ENCODE assay signal across 10 mouse cellular contexts in genomic region chr14:55177274-55177673, GRCm38 (mm10). TPM values are rescaled to one million over a fixed set of nuclear protein-coding genes. Genes with fewer than 3 reads are reported as not detected.
A peak's percentile ranks its signal among the peaks of the same experiment; 100 is the strongest.
DNase-seq lines count a peak whose midpoint lies in the region; ATAC-seq and TF ChIP-seq lines count a peak whose summit lies in the region.
"Had no signal": no experiment of that assay in that cellular context is flagged by ENCODE, and none has a peak within 500 bp of the region (broad histone marks: within the 10 kb centered on the region; RNA-seq: fewer than 3 reads in every experiment).

No protein-coding gene starts in this region.

- peak; percentile 47; the same call in 1 of the 2 replicates for ATAC-seq in hindbrain, postnatal 0 days
- ATAC-seq in hindbrain, embryonic 16.5 days = no peak
- peak; percentile 67 for ATAC-seq in intestine, embryonic 16.5 days
- ATAC-seq in neutrophil, adult 5-6 weeks (ENCODE audit: extremely low read depth, insufficient number of reproducible peaks, low FRiP score, poor library complexity, severe bottlenecking) = peak; percentile 31; the same call in 1 of the 2 replicates

- no peak overlapping the region for H3K4me2 ChIP-seq in hindbrain, postnatal 0 days (ENCODE audit: low read depth, low read length)
- H3K4me2 ChIP-seq in hindbrain, embryonic 16.5 days (ENCODE audit: low read length) = no peak overlapping the region
- H3K4me2 ChIP-seq in intestine, embryonic 16.5 days (ENCODE audit: low read depth, low read length) = no peak overlapping the region
- H3K4me2 ChIP-seq: embryonic facial prominence, embryonic 13.5 days; liver, embryonic 15.5 days had no signal

- H3K9ac ChIP-seq in hindbrain, postnatal 0 days (replicated peaks; ENCODE audit: low read length) = no peak overlapping the region
- H3K9ac ChIP-seq in hindbrain, embryonic 16.5 days (ENCODE audit: low read depth, low read length) = no peak overlapping the region
- H3K9ac ChIP-seq in intestine, embryonic 16.5 days (ENCODE audit: low read depth, low read length) = no peak overlapping the region
- H3K9ac ChIP-seq: embryonic facial prominence, embryonic 13.5 days; liver, embryonic 15.5 days had no signal

- H3K36me3 ChIP-seq in hindbrain, postnatal 0 days (ENCODE audit: insufficient read depth, low read length) = no peaks in the 10 kb centered on the region
- H3K36me3 ChIP-seq in hindbrain, embryonic 16.5 days (ENCODE audit: control insufficient read depth, insufficient read depth, low read length) = no peaks in the 10 kb centered on the region
- H3K36me3 ChIP-seq in intestine, embryonic 16.5 days (ENCODE audit: control insufficient read depth, insufficient read depth, low read length) = no peaks in the 10 kb centered on the region
- H3K36me3 ChIP-seq: embryonic facial prominence, embryonic 13.5 days; liver, embryonic 15.5 days had no signal

- H3K4me1 ChIP-seq in hindbrain, postnatal 0 days (ENCODE audit: insufficient read depth, low read length) = no peaks in the 10 kb centered on the region
- H3K4me1 ChIP-seq in hindbrain, embryonic 16.5 days (ENCODE audit: control insufficient read depth, insufficient read depth, low read depth, low read length) = no peaks in the 10 kb centered on the region
- H3K4me1 ChIP-seq in intestine, embryonic 16.5 days (ENCODE audit: control insufficient read depth, insufficient read depth, low read length) = no peaks in the 10 kb centered on the region
- H3K4me1 ChIP-seq: embryonic facial prominence, embryonic 13.5 days; liver, embryonic 15.5 days had no signal

- intact Hi-C loops in left cerebral cortex, postnatal 14 days (cut with DNase I) = no loop called here

- no peaks in the 10 kb centered on the region for H3K27me3 ChIP-seq in hindbrain, postnatal 0 days (ENCODE audit: insufficient read depth, low read length)
- H3K27me3 ChIP-seq in hindbrain, embryonic 16.5 days (replicated peaks; ENCODE audit: control insufficient read depth, insufficient read depth, low read length) = no peaks in the 10 kb centered on the region
- no peaks in the 10 kb centered on the region for H3K27me3 ChIP-seq in intestine, embryonic 16.5 days (replicated peaks; ENCODE audit: control insufficient read depth, insufficient read depth, low read length)
- H3K27me3 ChIP-seq: embryonic facial prominence, embryonic 13.5 days; liver, embryonic 15.5 days had no signal

- peak; percentile 45 for DNase-seq in hindbrain, postnatal 0 days (ENCODE audit: low spot score)
- peak; percentile 46 for DNase-seq in NIH3T3 (ENCODE audit: low read depth)
- DNase-seq in cerebellum, adult 9-11 months = peak; percentile 81
- DNase-seq in left cerebral cortex, postnatal 14 days (ENCODE audit: low spot score in 2 of 2) = peak; percentile 45 to 64
- peak; percentile 59 for DNase-seq in thymus, postnatal 25 days

- peak; percentile 72 for TF ChIP-seq CTCF in hindbrain, postnatal 0 days (IDR thresholded peaks at IDR 0.05; ENCODE audit: low read depth)

- H3K4me3 ChIP-seq in hindbrain, postnatal 0 days (ENCODE audit: low read length) = no peak overlapping the region
- H3K4me3 ChIP-seq in hindbrain, embryonic 16.5 days (ENCODE audit: low read length) = no peak overlapping the region
- H3K4me3 ChIP-seq in intestine, embryonic 16.5 days (ENCODE audit: low read length) = no peak overlapping the region
- H3K4me3 ChIP-seq: embryonic facial prominence, embryonic 13.5 days; liver, embryonic 15.5 days had no signal

- H3K27ac ChIP-seq in hindbrain, postnatal 0 days = no peak overlapping the region
- no peak overlapping the region for H3K27ac ChIP-seq in hindbrain, embryonic 16.5 days (ENCODE audit: low read depth, low read length)
- no peak overlapping the region for H3K27ac ChIP-seq in intestine, embryonic 16.5 days (ENCODE audit: low read length)
- H3K27ac ChIP-seq: embryonic facial prominence, embryonic 13.5 days; liver, embryonic 15.5 days had no signal

- no peaks in the 10 kb centered on the region for H3K9me3 ChIP-seq in hindbrain, postnatal 0 days (ENCODE audit: low read length)
- no peaks in the 10 kb centered on the region for H3K9me3 ChIP-seq in hindbrain, embryonic 16.5 days (ENCODE audit: control insufficient read depth, low read length)
- no peaks in the 10 kb centered on the region for H3K9me3 ChIP-seq in intestine, embryonic 16.5 days (ENCODE audit: control insufficient read depth, low read length)
- H3K9me3 ChIP-seq: embryonic facial prominence, embryonic 13.5 days; liver, embryonic 15.5 days had no signal

- 37% methylated on average over 5 of the region's 5 CpGs for WGBS in hindbrain, postnatal 0 days
- 36% methylated on average over 4 of the region's 5 CpGs for WGBS in hindbrain, embryonic 16.5 days
- 35% methylated on average over 5 of the region's 5 CpGs for WGBS in intestine, embryonic 16.5 days

RNA-seq across cellular contexts. Expression of gene Dhrs2, which starts 44.5 kb away (rescaled TPM):
- 1.7 TPM in 1 of 2 replicates, not detected in the other for total RNA-seq in hindbrain, postnatal 0 days (2014; rRNA removed)
- 1.6 and 2.0 TPM in 2 replicates for polyA plus RNA-seq in hindbrain, postnatal 0 days (2015; fragmentation: Nextera tagmentation; extraction: Ambion mirVana)
- 1.4 and 1.9 TPM in 2 replicates for polyA plus RNA-seq in hindbrain, embryonic 16.5 days (2015; fragmentation: Nextera tagmentation; extraction: Ambion mirVana)
- polyA plus RNA-seq in intestine, embryonic 16.5 days (2015; fragmentation: Nextera tagmentation; extraction: Ambion mirVana) = 0.28 and 0.37 TPM in 2 replicates
- not detected for total RNA-seq in left cerebral cortex, postnatal 14 days (2021)
- not detected in 2 replicates for total RNA-seq in neutrophil, adult 5-6 weeks (2017)
- polyA plus RNA-seq: liver, embryonic 15.5 days had no signal
